Mouse (Mus musculus): ENCODE results near the gene Dnaaf3. TPM values are rescaled to one million over a fixed set of nuclear protein-coding genes. Genes with fewer than 3 reads are reported as not detected.

Gene Dnaaf3
- total RNA-seq, 2 experiments from 2014 or later: 1.2 TPM; not detected in 1

GRCm38 (mm10) chr7:4523205-4524130 lies 8.8 kb downstream of the Dnaaf3 start:
- no peak for ATAC-seq (replicated peaks; ENCODE audit: low FRiP score, poor library complexity, severe bottlenecking)

GRCm38 (mm10) chr7:4522292-4522691 lies 10.0 kb downstream of the Dnaaf3 start:
- no peak for ATAC-seq (replicated peaks; ENCODE audit: low FRiP score, poor library complexity, severe bottlenecking)

GRCm38 (mm10) chr7:4521231-4522003 lies 10.8 kb downstream of the Dnaaf3 start:
- ATAC-seq (replicated peaks; ENCODE audit: low FRiP score, poor library complexity, severe bottlenecking): no peak

- ATAC-seq (replicated peaks; ENCODE audit: low FRiP score, poor library complexity, severe bottlenecking): no peak
These were observed 13.8 kb downstream of the Dnaaf3 start for GRCm38 (mm10) chr7:4518487-4518886.

- no peak for ATAC-seq (replicated peaks; ENCODE audit: low FRiP score, poor library complexity, severe bottlenecking)
These were observed 15.8 kb downstream of the Dnaaf3 start, which contains the start of gene Tnnt1 for GRCm38 (mm10) chr7:4516332-4517050. TSS of gene Tnnt1 (minus strand) at chr7:4516382.

GRCm38 (mm10) chr7:4515853-4516252 lies 16.4 kb downstream of the Dnaaf3 start:
- ATAC-seq (replicated peaks; ENCODE audit: low FRiP score, poor library complexity, severe bottlenecking): no peak

- no peak for ATAC-seq (replicated peaks; ENCODE audit: low FRiP score, poor library complexity, severe bottlenecking)
These were observed 18.2 kb downstream of the Dnaaf3 start for GRCm38 (mm10) chr7:4513829-4514712.

GRCm38 (mm10) chr7:4513236-4513635 lies 19.0 kb downstream of the Dnaaf3 start:
- peak; percentile 67; the same call in 1 of the 2 replicates for ATAC-seq (replicated peaks; ENCODE audit: low FRiP score, poor library complexity, severe bottlenecking)

GRCm38 (mm10) chr7:4511489-4512224 lies 20.6 kb downstream of the Dnaaf3 start:
- ATAC-seq (replicated peaks; ENCODE audit: low FRiP score, poor library complexity, severe bottlenecking): no peak

GRCm38 (mm10) chr7:4509863-4510608 lies 22.2 kb downstream of the Dnaaf3 start:
- peak; percentile 86 for ATAC-seq (replicated peaks; ENCODE audit: low FRiP score, poor library complexity, severe bottlenecking)

- no peak for ATAC-seq (replicated peaks; ENCODE audit: low FRiP score, poor library complexity, severe bottlenecking)
These were observed 23.5 kb downstream of the Dnaaf3 start for GRCm38 (mm10) chr7:4508739-4509116.

- no peak for ATAC-seq (replicated peaks; ENCODE audit: low FRiP score, poor library complexity, severe bottlenecking)
These were observed 24.1 kb downstream of the Dnaaf3 start for GRCm38 (mm10) chr7:4508062-4508738.

GRCm38 (mm10) chr7:4507220-4507619 lies 25.0 kb downstream of the Dnaaf3 start:
- no peak for ATAC-seq (replicated peaks; ENCODE audit: low FRiP score, poor library complexity, severe bottlenecking)

GRCm38 (mm10) chr7:4504646-4505435 lies 27.4 kb downstream of the Dnaaf3 start:
- no peak for ATAC-seq (replicated peaks; ENCODE audit: low FRiP score, poor library complexity, severe bottlenecking)

GRCm38 (mm10) chr7:4503858-4504257 lies 28.4 kb downstream of the Dnaaf3 start:
- ATAC-seq (replicated peaks; ENCODE audit: low FRiP score, poor library complexity, severe bottlenecking): no peak

- ATAC-seq (replicated peaks; ENCODE audit: low FRiP score, poor library complexity, severe bottlenecking): no peak
These were observed 29.2 kb downstream of the Dnaaf3 start for GRCm38 (mm10) chr7:4503100-4503499.

Data from erythroblast, adult 5-6 weeks (primary cell).